Mouse (Mus musculus): ENCODE data around the gene Dbn1. TPM values are rescaled to one million over a fixed set of nuclear protein-coding genes. Genes with fewer than 3 reads are reported as not detected.
A peak's percentile ranks its signal among the peaks of the same experiment; 100 is the strongest.
"Not testable (repeated sequence)": the region's sequence is repeated elsewhere in the genome, so short reads cannot be mapped to it uniquely, and the experiment has no call there.

Dbn1 gene
- polyA plus RNA-seq, 1 experiment from 2014 or later: 24.2 TPM

DNA sequence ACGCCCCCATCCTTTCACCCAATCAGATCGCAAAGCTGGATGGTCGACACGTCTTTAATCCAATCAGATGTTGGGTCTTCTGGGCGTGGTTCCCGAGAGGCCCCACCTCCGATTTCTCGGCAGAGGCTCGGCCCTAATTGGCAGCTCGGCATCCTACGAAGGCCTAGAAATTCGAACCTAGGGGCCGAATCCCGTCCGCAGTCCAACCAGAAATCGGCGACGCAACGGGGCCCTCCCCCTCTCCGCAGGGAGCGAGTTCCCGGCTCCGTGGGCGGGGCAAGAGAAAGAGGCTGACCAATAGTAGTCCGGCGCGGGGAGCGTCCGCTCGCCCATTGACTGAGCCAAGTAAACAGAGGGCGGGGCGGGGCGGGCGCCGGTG is 43.0 kb downstream of the Dbn1 start, which contains the start of gene Grk6:
Gene Grk6, plus strand, starts transcription at position 136 of the 379 bp plus-strand sequence.
- Histone ChIP-seq H3K4me3 (peak within 1 kb of the TSS; percentile 97), H3K27me3 (replicated peaks) (no peaks in the 10 kb centered on the region), H3K36me3 (peaks cover 25% of the 10 kb centered on the region), H3K27ac (peak within 1 kb of the TSS; percentile 98), H3K9ac (peak within 1 kb of the TSS; percentile 97), H3K4me2 (peak within 1 kb of the TSS; percentile 96), H3K9me3 (replicated peaks) (no peaks in the 10 kb centered on the region), H3K4me1 (peaks cover 54% of the 10 kb centered on the region)
- 0% methylated on average over 35 of the region's 35 CpGs for WGBS (ENCODE audit: insufficient replicate concordance)
- peak; percentile 89 for ATAC-seq

- 1% methylated on average over 33 of the region's 33 CpGs for WGBS (ENCODE audit: insufficient replicate concordance)
Measured at GRCm38 (mm10) chr13:55444286-55444936, 43.5 kb downstream of the Dbn1 start.

GRCm38 (mm10) chr13:55443799-55444285 is 44.1 kb downstream of the Dbn1 start:
- peak overlapping the region; percentile 98; the same call in 1 of the 2 replicates for H3K27ac ChIP-seq
- no peak for ATAC-seq
- H3K4me2 ChIP-seq: peak overlapping the region; percentile 96
- H3K36me3 ChIP-seq: peaks cover 14% of the 10 kb centered on the region
- H3K4me1 ChIP-seq: peaks cover 43% of the 10 kb centered on the region
- H3K9me3 ChIP-seq (replicated peaks): no peaks in the 10 kb centered on the region
- H3K4me3 ChIP-seq: peak overlapping the region; percentile 97
- peak overlapping the region; percentile 97 for H3K9ac ChIP-seq
- no peaks in the 10 kb centered on the region for H3K27me3 ChIP-seq (replicated peaks)
- WGBS (ENCODE audit: insufficient replicate concordance): 34% methylated on average over 9 of the region's 9 CpGs

More at GRCm38 (mm10) chr13:55444286-55444936, 43.5 kb downstream of the Dbn1 start:
- peak overlapping the region; percentile 97 for H3K9ac ChIP-seq
- peak overlapping the region; percentile 96 for H3K4me2 ChIP-seq
- peak; percentile 50 for ATAC-seq
- H3K9me3 ChIP-seq (replicated peaks): no peaks in the 10 kb centered on the region
- peak overlapping the region; percentile 98 for H3K27ac ChIP-seq
- H3K27me3 ChIP-seq (replicated peaks): no peaks in the 10 kb centered on the region
- H3K4me3 ChIP-seq: peak overlapping the region; percentile 97
- H3K4me1 ChIP-seq: peaks cover 49% of the 10 kb centered on the region
- peaks cover 19% of the 10 kb centered on the region for H3K36me3 ChIP-seq

DNA sequence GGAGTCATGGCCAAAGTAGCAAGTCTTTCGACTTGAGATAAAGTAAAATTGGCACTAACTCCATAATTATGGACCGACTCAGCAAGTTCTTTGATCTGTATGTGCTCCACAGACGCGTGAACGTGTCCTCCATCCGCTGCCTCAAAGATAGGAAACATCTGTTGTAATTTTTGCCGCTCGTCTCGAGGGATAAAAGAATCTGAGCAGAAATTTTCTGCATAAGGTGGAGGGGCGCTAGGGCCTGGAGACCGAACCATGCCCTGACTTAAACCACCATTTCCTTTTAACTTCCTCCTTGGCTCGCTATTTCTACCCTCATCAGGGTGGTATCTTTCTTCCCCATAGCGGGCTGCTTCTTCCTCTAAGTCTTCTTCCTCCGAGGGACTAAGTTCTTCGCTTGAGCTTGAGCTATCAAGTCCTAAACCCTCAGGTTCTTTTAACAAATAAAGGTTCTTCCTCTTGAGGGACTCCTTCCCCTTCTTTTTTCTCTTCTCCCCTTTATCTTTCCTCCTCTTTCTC is 50.7 kb downstream of the Dbn1 start:
- H3K9me3 ChIP-seq (replicated peaks); H3K9ac ChIP-seq; ATAC-seq; H3K27ac ChIP-seq; H3K27me3 ChIP-seq (replicated peaks); H3K4me1 ChIP-seq; H3K36me3 ChIP-seq; H3K4me2 ChIP-seq; H3K4me3 ChIP-seq: not testable (repeated sequence)
- WGBS (ENCODE audit: insufficient replicate concordance): 54% methylated on average over 15 of the region's 15 CpGs

- H3K36me3 ChIP-seq: no peaks in the 10 kb centered on the region
- H3K27me3 ChIP-seq (replicated peaks): peaks cover 6% of the 10 kb centered on the region; the same call in 1 of the 2 replicates
- no peak overlapping the region for H3K4me3 ChIP-seq
- H3K9ac ChIP-seq: no peak overlapping the region
- WGBS (ENCODE audit: insufficient replicate concordance): 30% methylated on average over 10 of the region's 10 CpGs
- H3K4me2 ChIP-seq: no peak overlapping the region
- no peak overlapping the region for H3K27ac ChIP-seq
- H3K4me1 ChIP-seq: 0 out of 2 replicates have a peak, but pooled peaks cover 5% of the 10 kb centered on the region
- H3K9me3 ChIP-seq (replicated peaks): no peaks in the 10 kb centered on the region
- no peak for ATAC-seq
Measured at GRCm38 (mm10) chr13:55431889-55432685, 55.8 kb downstream of the Dbn1 start.

- Histone ChIP-seq H3K27me3 (replicated peaks) (peaks cover 12% of the 10 kb centered on the region; the same call in 1 of the 2 replicates), H3K27ac (no peak overlapping the region), H3K4me1 (0 out of 2 replicates have a peak, but pooled peaks cover 5% of the 10 kb centered on the region), H3K9ac (no peak overlapping the region), H3K4me3 (no peak overlapping the region), H3K4me2 (no peak overlapping the region), H3K36me3 (no peaks in the 10 kb centered on the region), H3K9me3 (replicated peaks) (no peaks in the 10 kb centered on the region)
- WGBS (ENCODE audit: insufficient replicate concordance): 65% methylated on average over 2 of the region's 2 CpGs
- ATAC-seq: no peak
Measured at GRCm38 (mm10) chr13:55430566-55430965, 57.3 kb downstream of the Dbn1 start.

DNA sequence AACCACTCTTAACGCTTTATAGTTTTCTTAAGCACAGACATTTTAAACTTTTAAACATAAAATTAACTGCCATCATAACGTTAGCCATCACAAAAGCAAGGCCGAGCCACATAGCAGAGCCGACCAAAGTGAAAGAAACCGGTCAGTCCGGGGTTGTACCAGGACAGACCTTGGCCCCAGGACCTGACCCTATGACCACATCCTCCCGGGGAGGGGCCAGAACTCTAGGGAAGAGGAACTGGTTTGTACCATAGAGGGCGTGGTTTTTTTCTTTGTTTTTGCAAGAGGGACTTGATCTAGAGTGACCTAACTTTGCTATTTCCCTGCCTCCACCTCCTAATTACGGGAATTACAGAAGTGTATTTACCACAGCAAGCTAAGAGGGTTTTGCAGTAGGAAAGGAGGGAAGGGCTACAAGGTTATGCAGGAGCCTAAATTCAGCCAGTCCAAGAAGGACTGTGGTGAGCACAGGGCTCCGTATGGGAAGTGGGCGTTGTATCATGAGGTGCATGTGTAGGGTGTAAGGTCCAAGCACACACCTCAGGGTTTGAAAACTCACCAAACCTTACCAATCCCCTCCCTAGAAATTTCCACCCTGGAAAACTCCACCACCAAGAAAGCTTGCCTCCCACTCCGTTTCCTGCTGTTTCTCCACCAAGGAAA is 58.6 kb downstream of the Dbn1 start:
- H3K36me3 ChIP-seq: no peaks in the 10 kb centered on the region
- no peak overlapping the region for H3K9ac ChIP-seq
- 36% methylated on average over 12 of the region's 12 CpGs for WGBS (ENCODE audit: insufficient replicate concordance)
- no peaks in the 10 kb centered on the region for H3K9me3 ChIP-seq (replicated peaks)
- ATAC-seq: peak; percentile 69
- peak overlapping the region; percentile 18 for H3K4me2 ChIP-seq
- H3K4me1 ChIP-seq: 0 out of 2 replicates have a peak, but pooled peaks cover 5% of the 10 kb centered on the region
- H3K4me3 ChIP-seq: no peak overlapping the region
- H3K27ac ChIP-seq: peak overlapping the region; percentile 65; the same call in 1 of the 2 replicates
- H3K27me3 ChIP-seq (replicated peaks): peaks cover 17% of the 10 kb centered on the region; the same call in 1 of the 2 replicates

DNA sequence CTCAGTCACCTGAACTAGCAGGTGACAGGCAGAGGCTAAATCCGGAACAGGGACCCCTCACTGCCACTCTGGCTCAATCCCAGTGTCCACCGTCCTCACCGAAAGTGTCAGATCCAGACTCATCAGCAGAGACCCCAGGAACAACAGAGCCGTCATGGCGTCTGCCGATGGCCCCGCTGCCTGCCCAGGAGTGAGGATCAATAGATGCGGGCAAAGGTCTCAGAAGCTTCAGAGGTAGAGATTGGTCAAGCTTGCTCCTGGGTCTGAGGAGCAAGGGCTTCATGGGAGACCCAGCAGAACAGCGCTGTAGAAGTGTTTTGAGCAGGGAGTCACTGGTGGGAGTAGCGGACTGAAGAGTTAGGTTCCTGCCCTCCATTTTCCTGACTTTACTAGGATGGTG is 61.3 kb downstream of the Dbn1 start, which contains the start of gene F12:
Gene F12, minus strand, starts transcription at position 181 of the 400 bp plus-strand sequence.
- peak within 1 kb of the TSS; percentile 28 for H3K4me3 ChIP-seq
- peak within 1 kb of the TSS; percentile 22; the same call in 1 of the 2 replicates for H3K9ac ChIP-seq
- peaks cover 38% of the 10 kb centered on the region for H3K27me3 ChIP-seq (replicated peaks)
- H3K9me3 ChIP-seq (replicated peaks): no peaks in the 10 kb centered on the region
- H3K4me1 ChIP-seq: 0 out of 2 replicates have a peak, but pooled peaks cover 5% of the 10 kb centered on the region
- WGBS (ENCODE audit: insufficient replicate concordance): 71% methylated on average over 10 of the region's 10 CpGs
- no peaks in the 10 kb centered on the region for H3K36me3 ChIP-seq
- 0 out of 2 replicates have a peak within 1 kb of the TSS, but pooled peaks have one; percentile 6 for H3K27ac ChIP-seq
- peak within 1 kb of the TSS; percentile 40 for H3K4me2 ChIP-seq
- ATAC-seq: no peak

Small RNA genes lying within 50 kb of the gene (microRNA-seq; reads per million reads assigned to microRNA genes)
- gene Mir6943: not detected
- 15.5 reads per million, percentile 28 among the genes with 10 or more reads in this experiment for gene Mir6944
- not detected for gene Mir6945

Other genes with a start within 250 kb of the Dbn1 start
- 290 and 318 TPM in 2 replicates for gene Prelid1, start 167.6 kb downstream of the Dbn1 start, polyA plus RNA-seq (2016; fragmentation: Nextera tagmentation; extraction: Ambion mirVana)
- gene Rab24, start 166.2 kb downstream of the Dbn1 start, polyA plus RNA-seq (2016; fragmentation: Nextera tagmentation; extraction: Ambion mirVana): 57.6 and 64.1 TPM in 2 replicates
- 18.5 and 19.7 TPM in 2 replicates for gene Mxd3, start 158.3 kb downstream of the Dbn1 start, polyA plus RNA-seq (2016; fragmentation: Nextera tagmentation; extraction: Ambion mirVana)
- 85.4 and 87.9 TPM in 2 replicates for gene Lman2, start 125.3 kb downstream of the Dbn1 start, polyA plus RNA-seq (2016; fragmentation: Nextera tagmentation; extraction: Ambion mirVana)
- gene Rgs14, start 118.4 kb downstream of the Dbn1 start, polyA plus RNA-seq (2016; fragmentation: Nextera tagmentation; extraction: Ambion mirVana): 1.9 and 2.5 TPM in 2 replicates
- not detected in 2 replicates for gene Slc34a1, start 89.9 kb downstream of the Dbn1 start, polyA plus RNA-seq (2016; fragmentation: Nextera tagmentation; extraction: Ambion mirVana)
- not detected in 2 replicates for gene Pfn3, start 72.9 kb downstream of the Dbn1 start, polyA plus RNA-seq (2016; fragmentation: Nextera tagmentation; extraction: Ambion mirVana)
- gene F12, start 61.3 kb downstream of the Dbn1 start, polyA plus RNA-seq (2016; fragmentation: Nextera tagmentation; extraction: Ambion mirVana): 55.9 and 57.0 TPM in 2 replicates
- gene Grk6, start 43.0 kb downstream of the Dbn1 start, polyA plus RNA-seq (2016; fragmentation: Nextera tagmentation; extraction: Ambion mirVana): 44.1 and 44.6 TPM in 2 replicates
- gene Prr7, start 23.8 kb downstream of the Dbn1 start, polyA plus RNA-seq (2016; fragmentation: Nextera tagmentation; extraction: Ambion mirVana): not detected in 2 replicates
- 44.3 and 45.2 TPM in 2 replicates for gene Pdlim7, start 25.6 kb upstream of the Dbn1 start, polyA plus RNA-seq (2016; fragmentation: Nextera tagmentation; extraction: Ambion mirVana)
- gene Dok3, start 41.2 kb upstream of the Dbn1 start, polyA plus RNA-seq (2016; fragmentation: Nextera tagmentation; extraction: Ambion mirVana): 3.4 and 4.4 TPM in 2 replicates
- 40.2 and 42.0 TPM in 2 replicates for gene Ddx41, start 48.5 kb upstream of the Dbn1 start, polyA plus RNA-seq (2016; fragmentation: Nextera tagmentation; extraction: Ambion mirVana)
- 15.9 and 17.5 TPM in 2 replicates for gene Fam193b, start 83.0 kb upstream of the Dbn1 start, polyA plus RNA-seq (2016; fragmentation: Nextera tagmentation; extraction: Ambion mirVana)
- 73.8 and 75.8 TPM in 2 replicates for gene Tmed9, start 85.6 kb upstream of the Dbn1 start, polyA plus RNA-seq (2016; fragmentation: Nextera tagmentation; extraction: Ambion mirVana)
- 10.6 and 11.3 TPM in 2 replicates for gene B4galt7, start 111.8 kb upstream of the Dbn1 start, polyA plus RNA-seq (2016; fragmentation: Nextera tagmentation; extraction: Ambion mirVana)
- 19.1 and 20.9 TPM in 2 replicates for gene Caml, start 134.9 kb upstream of the Dbn1 start, polyA plus RNA-seq (2016; fragmentation: Nextera tagmentation; extraction: Ambion mirVana)
- gene Ddx46, start 146.9 kb upstream of the Dbn1 start, polyA plus RNA-seq (2016; fragmentation: Nextera tagmentation; extraction: Ambion mirVana): 28.2 and 30.2 TPM in 2 replicates
- gene B230219D22Rik, start 205.0 kb upstream of the Dbn1 start, polyA plus RNA-seq (2016; fragmentation: Nextera tagmentation; extraction: Ambion mirVana): 22.8 and 23.2 TPM in 2 replicates
- 32.0 and 33.5 TPM in 2 replicates for gene Txndc15, start 226.5 kb upstream of the Dbn1 start, polyA plus RNA-seq (2016; fragmentation: Nextera tagmentation; extraction: Ambion mirVana)
- gene Pcbd2, start 239.3 kb upstream of the Dbn1 start, polyA plus RNA-seq (2016; fragmentation: Nextera tagmentation; extraction: Ambion mirVana): 45.8 and 47.5 TPM in 2 replicates